ENCODE assay signal across 9 mouse cellular contexts in the genomic region with DNA sequence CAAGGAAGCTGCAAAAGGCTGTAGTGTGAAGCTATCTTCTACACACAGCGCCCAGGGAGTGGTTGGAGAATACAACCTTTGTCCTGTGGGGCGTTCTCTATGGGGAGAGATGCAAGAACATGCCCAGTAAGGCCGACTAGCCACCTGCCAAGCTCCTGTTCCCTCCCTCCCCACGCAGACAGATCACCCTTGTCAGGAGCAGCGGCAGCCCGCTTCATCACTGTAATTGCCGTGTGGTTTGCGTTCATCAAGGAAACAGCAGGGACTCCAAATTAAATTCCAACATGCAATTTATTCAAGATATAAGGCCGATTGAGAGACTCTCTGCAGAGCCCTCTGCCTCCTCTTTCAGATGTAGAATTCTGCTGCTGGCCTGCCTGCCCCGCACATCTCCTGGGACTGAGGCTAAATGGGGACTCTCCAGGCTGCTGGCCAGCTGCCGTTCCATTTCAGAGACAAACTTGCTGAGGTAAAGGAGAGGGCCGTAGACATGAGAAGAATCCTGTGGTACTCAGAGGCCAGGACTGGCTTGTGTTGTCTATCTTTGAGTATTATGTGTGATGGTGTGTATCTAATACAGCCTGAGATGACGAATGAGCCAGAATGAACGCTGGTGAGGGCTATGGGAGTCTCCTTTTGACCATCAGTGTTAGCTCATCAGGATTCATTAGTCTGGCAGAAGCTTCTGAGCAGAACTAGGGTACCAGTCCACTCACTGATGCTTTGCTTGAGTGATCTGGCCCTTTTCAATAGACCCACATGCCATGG. TPM values are rescaled to one million over a fixed set of nuclear protein-coding genes. Genes with fewer than 3 reads are reported as not detected.
A peak's percentile ranks its signal among the peaks of the same experiment; 100 is the strongest.
DNase-seq lines count a peak whose midpoint lies in the region; ATAC-seq and TF ChIP-seq lines count a peak whose summit lies in the region.
"Had no signal": no experiment of that assay in that cellular context is flagged by ENCODE, and none has a peak within 500 bp of the region (broad histone marks: within the 10 kb centered on the region; RNA-seq: fewer than 3 reads in every experiment).

No protein-coding gene starts in this region.

- H3K4me3 ChIP-seq in hindbrain, embryonic 11.5 days (ENCODE audit: low read depth, low read length), result no peak overlapping the region
- H3K4me3 ChIP-seq in hindbrain, embryonic 10.5 days, result no peak overlapping the region
- no peak overlapping the region for H3K4me3 ChIP-seq in cerebellum, adult 2 months (replicated peaks; ENCODE audit: insufficient read depth, low read depth, low read length)
- H3K4me3 ChIP-seq in hindbrain, embryonic 12.5 days, result no peak overlapping the region
- no peak overlapping the region for H3K4me3 ChIP-seq in midbrain, postnatal 0 days (ENCODE audit: low read depth, low read length)
- no peak overlapping the region for H3K4me3 ChIP-seq in lung, adult 2 months (replicated peaks; ENCODE audit: extremely low read depth, low read depth, low read length)
- H3K4me3 ChIP-seq: erythroblast, embryonic 14.5 days had no signal

- peak overlapping the region; percentile 66 for H3K27ac ChIP-seq in hindbrain, embryonic 11.5 days (ENCODE audit: low read depth, low read length)
- no peak overlapping the region for H3K27ac ChIP-seq in hindbrain, embryonic 10.5 days
- H3K27ac ChIP-seq in cerebellum, adult 2 months (ENCODE audit: insufficient read depth, low read length), result no peak overlapping the region
- H3K27ac ChIP-seq in hindbrain, embryonic 12.5 days, result peak overlapping the region; percentile 69
- no peak overlapping the region for H3K27ac ChIP-seq in midbrain, postnatal 0 days (ENCODE audit: low read depth, low read length)

- H3K9ac ChIP-seq in hindbrain, embryonic 11.5 days (ENCODE audit: low read depth, low read length), result no peak overlapping the region
- no peak overlapping the region for H3K9ac ChIP-seq in hindbrain, embryonic 12.5 days
- H3K9ac ChIP-seq in midbrain, postnatal 0 days (replicated peaks; ENCODE audit: low read length, poor library complexity, severe bottlenecking), result no peak overlapping the region

- WGBS in hindbrain, embryonic 11.5 days, result 70% methylated on average over 14 of the region's 14 CpGs
- 79% methylated on average over 14 of the region's 14 CpGs for WGBS in hindbrain, embryonic 10.5 days
- WGBS in cerebellum, adult 2 months, result 24% methylated on average over 14 of the region's 14 CpGs
- WGBS in hindbrain, embryonic 12.5 days, result 59% methylated on average over 14 of the region's 14 CpGs
- 58% methylated on average over 14 of the region's 14 CpGs for WGBS in midbrain, postnatal 0 days
- WGBS in lung, adult 2 months, result 85% methylated on average over 14 of the region's 14 CpGs

- no peaks in the 10 kb centered on the region for H3K27me3 ChIP-seq in hindbrain, embryonic 11.5 days (ENCODE audit: control insufficient read depth, insufficient read depth, low read length)
- no peaks in the 10 kb centered on the region for H3K27me3 ChIP-seq in hindbrain, embryonic 10.5 days (ENCODE audit: insufficient read depth, poor library complexity, severe bottlenecking)
- no peaks in the 10 kb centered on the region for H3K27me3 ChIP-seq in cerebellum, adult 2 months (ENCODE audit: control insufficient read depth, insufficient read depth, low read length)
- no peaks in the 10 kb centered on the region for H3K27me3 ChIP-seq in hindbrain, embryonic 12.5 days
- H3K27me3 ChIP-seq in midbrain, postnatal 0 days (ENCODE audit: insufficient read depth, low read length), result no peaks in the 10 kb centered on the region

- peak; percentile 69 for ATAC-seq in hindbrain, embryonic 11.5 days (ENCODE audit: low FRiP score)
- peak; percentile 79 for ATAC-seq in hindbrain, embryonic 12.5 days (ENCODE audit: low FRiP score)
- ATAC-seq in midbrain, postnatal 0 days (ENCODE audit: low FRiP score), result 0 out of 2 replicates have a peak, but pooled peaks have one; percentile 27

- TF ChIP-seq POLR2A in cerebellum, adult 2 months (IDR thresholded peaks at IDR 0.05; ENCODE audit: borderline replicate concordance, insufficient read depth, low read length), result no peak
- TF ChIP-seq POLR2A in lung, adult 2 months (IDR thresholded peaks at IDR 0.05; ENCODE audit: borderline replicate concordance, extremely low read depth, low read depth, low read length), result no peak

- no peaks in the 10 kb centered on the region for H3K9me3 ChIP-seq in hindbrain, embryonic 11.5 days (ENCODE audit: control insufficient read depth, low read length)
- H3K9me3 ChIP-seq in hindbrain, embryonic 10.5 days, result no peaks in the 10 kb centered on the region
- H3K9me3 ChIP-seq in hindbrain, embryonic 12.5 days (replicated peaks), result no peaks in the 10 kb centered on the region
- H3K9me3 ChIP-seq in midbrain, postnatal 0 days (ENCODE audit: low read length), result no peaks in the 10 kb centered on the region

- no peak for TF ChIP-seq CTCF in cerebellum, adult 2 months (IDR thresholded peaks at IDR 0.05; ENCODE audit: borderline replicate concordance, insufficient read depth, low read depth, low read length)
- TF ChIP-seq CTCF in midbrain, postnatal 0 days (IDR thresholded peaks at IDR 0.05), result no peak
- no peak for TF ChIP-seq CTCF in lung, adult 2 months (IDR thresholded peaks at IDR 0.05; ENCODE audit: insufficient read depth, low read length)

- H3K36me3 ChIP-seq in hindbrain, embryonic 11.5 days (ENCODE audit: control insufficient read depth, insufficient read depth, low read length), result no peaks in the 10 kb centered on the region
- no peaks in the 10 kb centered on the region for H3K36me3 ChIP-seq in hindbrain, embryonic 10.5 days
- H3K36me3 ChIP-seq in hindbrain, embryonic 12.5 days, result no peaks in the 10 kb centered on the region
- H3K36me3 ChIP-seq in midbrain, postnatal 0 days (ENCODE audit: insufficient read depth, low read length), result no peaks in the 10 kb centered on the region

- H3K4me2 ChIP-seq in hindbrain, embryonic 11.5 days (replicated peaks; ENCODE audit: low read depth, low read length), result no peak overlapping the region
- no peak overlapping the region for H3K4me2 ChIP-seq in hindbrain, embryonic 12.5 days (replicated peaks)
- no peak overlapping the region for H3K4me2 ChIP-seq in midbrain, postnatal 0 days (ENCODE audit: low read depth, low read length, poor library complexity, severe bottlenecking)

- peaks cover 2% of the 10 kb centered on the region; the same call in 1 of the 2 replicates for H3K4me1 ChIP-seq in hindbrain, embryonic 11.5 days (replicated peaks; ENCODE audit: control insufficient read depth, insufficient read depth, low read length)
- no peaks in the 10 kb centered on the region for H3K4me1 ChIP-seq in hindbrain, embryonic 10.5 days (replicated peaks)
- peaks cover 10% of the 10 kb centered on the region; the same call in 1 of the 2 replicates for H3K4me1 ChIP-seq in cerebellum, adult 2 months (ENCODE audit: control insufficient read depth, insufficient read depth, low read length)
- H3K4me1 ChIP-seq in hindbrain, embryonic 12.5 days, result peaks cover 6% of the 10 kb centered on the region
- H3K4me1 ChIP-seq in midbrain, postnatal 0 days (ENCODE audit: insufficient read depth, low read length), result no peaks in the 10 kb centered on the region
- no peaks in the 10 kb centered on the region for H3K4me1 ChIP-seq in lung, adult 2 months (ENCODE audit: control insufficient read depth, insufficient read depth, low read length)

- DNase-seq in hindbrain, embryonic 11.5 days (ENCODE audit: low spot score), result no peak
- DNase-seq in hindbrain, embryonic 10.5 days (ENCODE audit: low spot score), result no peak
- DNase-seq in cerebellum, adult 2 months, result peak; percentile 46 to 54
- DNase-seq in midbrain, postnatal 0 days (ENCODE audit: low spot score), result peak; percentile 64
- no peak for DNase-seq in lung, adult 2 months
- DNase-seq in thymus, postnatal 36 days, result no peak
- DNase-seq: thymus, postnatal 14 days had no signal

RNA-seq across cellular contexts. Expression of a gene that starts 46.3 kb away (rescaled TPM):
- 78.2 and 79.3 TPM in 2 replicates for polyA plus RNA-seq in hindbrain, embryonic 11.5 days (2014; fragmentation: Nextera tagmentation; extraction: Ambion mirVana)
- polyA plus RNA-seq in hindbrain, embryonic 10.5 days (2016; fragmentation: Nextera tagmentation; extraction: Ambion mirVana), result 71.5 and 85.4 TPM in 2 replicates
- polyA plus RNA-seq in cerebellum, adult 2 months (2012; rRNA removed), result 111 and 116 TPM in 2 replicates
- polyA plus RNA-seq in hindbrain, embryonic 12.5 days (2016; fragmentation: Nextera tagmentation; extraction: Ambion mirVana), result 76.2 and 85.3 TPM in 2 replicates
- total RNA-seq in midbrain, postnatal 0 days (2014; rRNA removed), result 154 and 257 TPM in 2 replicates
- 101 and 108 TPM in 2 replicates for polyA plus RNA-seq in midbrain, postnatal 0 days (2015; fragmentation: Nextera tagmentation; extraction: Ambion mirVana)
- polyA plus RNA-seq in lung, adult 2 months (2012; rRNA removed), result 35.4 and 35.6 TPM in 2 replicates

RNA-seq across cellular contexts. Expression of a gene that starts 49.5 kb away (rescaled TPM):
- 12.2 and 13.2 TPM in 2 replicates for polyA plus RNA-seq in hindbrain, embryonic 11.5 days (2014; fragmentation: Nextera tagmentation; extraction: Ambion mirVana)
- 17.8 and 21.6 TPM in 2 replicates for polyA plus RNA-seq in hindbrain, embryonic 10.5 days (2016; fragmentation: Nextera tagmentation; extraction: Ambion mirVana)
- 28.5 and 37.8 TPM in 2 replicates for polyA plus RNA-seq in cerebellum, adult 2 months (2012; rRNA removed)
- polyA plus RNA-seq in hindbrain, embryonic 12.5 days (2016; fragmentation: Nextera tagmentation; extraction: Ambion mirVana), result 12.4 and 13.6 TPM in 2 replicates
- 2.7 and 3.7 TPM in 2 replicates for total RNA-seq in midbrain, postnatal 0 days (2014; rRNA removed)
- polyA plus RNA-seq in midbrain, postnatal 0 days (2015; fragmentation: Nextera tagmentation; extraction: Ambion mirVana), result 4.0 and 4.7 TPM in 2 replicates
- polyA plus RNA-seq in lung, adult 2 months (2012; rRNA removed), result 28.5 and 32.3 TPM in 2 replicates

Comparison
In these comparisons a context has a peak if more than half of its experiments do, and no peak if none do; other contexts are left out.
1. H3K27ac ChIP-seq: peak in hindbrain, embryonic 11.5 days (single experiment) and hindbrain, embryonic 12.5 days (single experiment); none in hindbrain, embryonic 10.5 days (single experiment), cerebellum, adult 2 months (single experiment) and midbrain, postnatal 0 days (single experiment).
2. ATAC-seq: peak in every context shown above with its lines; median percentile 79 in hindbrain, embryonic 12.5 days; 69 in hindbrain, embryonic 11.5 days; 27 in midbrain, postnatal 0 days.
3. DNase-seq: peak in cerebellum, adult 2 months (2 of 2) and midbrain, postnatal 0 days (single experiment); none in hindbrain, embryonic 11.5 days (single experiment), hindbrain, embryonic 10.5 days (single experiment), lung, adult 2 months (single experiment) and thymus, postnatal 36 days (0 of 2).